Mouse (Mus musculus): Measurements from ENCODE around the gene Gm973. TPM values are rescaled to one million over a fixed set of nuclear protein-coding genes. Genes with fewer than 3 reads are reported as not detected.

The Gm973 gene
- polyA plus RNA-seq, 1 experiment from 2014 or later, result 4.4 TPM

- DNase-seq (ENCODE audit: low spot score) (peak; percentile 97), ATAC-seq (ENCODE audit: insufficient read depth, low FRiP score, low TSS enrichment) (peak; percentile 91)
- H3K4me1 ChIP-seq (ENCODE audit: control insufficient read depth, insufficient read depth, low read length), result peaks cover 14% of the 10 kb centered on the region
- H3K36me3 ChIP-seq (ENCODE audit: control insufficient read depth, insufficient read depth, low read length), result no peaks in the 10 kb centered on the region
- H3K27ac ChIP-seq (ENCODE audit: low read depth, low read length), result peak overlapping the region; percentile 84
- peak overlapping the region; percentile 80 for H3K4me3 ChIP-seq (ENCODE audit: low read depth, low read length)
- H3K27me3 ChIP-seq (ENCODE audit: control insufficient read depth, insufficient read depth, low read length), result no peaks in the 10 kb centered on the region
- H3K9me3 ChIP-seq (ENCODE audit: control insufficient read depth, low read length), result no peaks in the 10 kb centered on the region
- peak overlapping the region; percentile 77 for H3K9ac ChIP-seq (ENCODE audit: low read length)
- H3K4me2 ChIP-seq (ENCODE audit: low read depth), result peak overlapping the region; percentile 93
- WGBS, result under 1% methylated on average over 56 of the region's 57 CpGs
Measured at GRCm38 (mm10) chr1:59481456-59482291, 34.4 kb upstream of the Gm973 start.

DNA sequence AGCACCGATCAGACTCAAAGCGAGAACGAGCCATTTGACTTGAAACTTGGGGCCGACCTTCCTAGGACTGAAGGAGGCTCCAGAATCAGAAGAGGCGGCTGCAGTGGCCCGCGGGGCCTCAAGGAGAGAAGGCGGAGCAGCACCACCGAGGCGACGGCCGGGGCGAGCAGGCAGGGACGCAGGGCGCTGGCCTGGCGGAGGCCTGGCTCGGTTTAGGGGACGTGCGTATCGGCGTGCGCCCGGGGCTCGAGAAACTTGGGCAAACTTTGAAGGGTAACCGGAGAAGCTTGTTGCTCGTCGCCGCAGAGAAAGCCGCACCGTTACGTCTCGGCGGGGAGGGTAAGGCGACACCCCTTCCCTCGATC is 33.8 kb upstream of the Gm973 start, which contains the start of gene Fzd7:
Fzd7 (plus strand) TSS at position 94 of the 365 bp plus-strand sequence.
- H3K4me2 ChIP-seq (ENCODE audit: low read depth), result peak within 1 kb of the TSS; percentile 93
- peak within 1 kb of the TSS; percentile 80 for H3K4me3 ChIP-seq (ENCODE audit: low read depth, low read length)
- peaks cover 18% of the 10 kb centered on the region for H3K4me1 ChIP-seq (ENCODE audit: control insufficient read depth, insufficient read depth, low read length)
- peak within 1 kb of the TSS; percentile 84 for H3K27ac ChIP-seq (ENCODE audit: low read depth, low read length)
- 0% methylated on average over 35 of the region's 35 CpGs for WGBS
- H3K27me3 ChIP-seq (ENCODE audit: control insufficient read depth, insufficient read depth, low read length), result no peaks in the 10 kb centered on the region
- peak; percentile 15; the same call in 1 of the 2 replicates for ATAC-seq (ENCODE audit: insufficient read depth, low FRiP score, low TSS enrichment)
- no peak for DNase-seq (ENCODE audit: low spot score)
- H3K9me3 ChIP-seq (ENCODE audit: control insufficient read depth, low read length), result no peaks in the 10 kb centered on the region
- H3K36me3 ChIP-seq (ENCODE audit: control insufficient read depth, insufficient read depth, low read length), result no peaks in the 10 kb centered on the region
- peak within 1 kb of the TSS; percentile 77 for H3K9ac ChIP-seq (ENCODE audit: low read length)

GRCm38 (mm10) chr1:59482696-59483520 is 33.2 kb upstream of the Gm973 start:
- DNase-seq (ENCODE audit: low spot score) (peak; percentile 56), ATAC-seq (ENCODE audit: insufficient read depth, low FRiP score, low TSS enrichment) (no peak)
- Histone ChIP-seq H3K27me3 (ENCODE audit: control insufficient read depth, insufficient read depth, low read length) (no peaks in the 10 kb centered on the region), H3K4me3 (ENCODE audit: low read depth, low read length) (peak overlapping the region; percentile 80), H3K4me1 (ENCODE audit: control insufficient read depth, insufficient read depth, low read length) (peaks cover 22% of the 10 kb centered on the region), H3K9me3 (ENCODE audit: control insufficient read depth, low read length) (no peaks in the 10 kb centered on the region), H3K27ac (ENCODE audit: low read depth, low read length) (peak overlapping the region; percentile 84), H3K4me2 (ENCODE audit: low read depth) (peak overlapping the region; percentile 93), H3K9ac (ENCODE audit: low read length) (peak overlapping the region; percentile 77), H3K36me3 (ENCODE audit: control insufficient read depth, insufficient read depth, low read length) (no peaks in the 10 kb centered on the region)
- under 1% methylated on average over 87 of the region's 88 CpGs for WGBS

GRCm38 (mm10) chr1:59483521-59484245 is 32.4 kb upstream of the Gm973 start:
- H3K27me3 ChIP-seq (ENCODE audit: control insufficient read depth, insufficient read depth, low read length), result no peaks in the 10 kb centered on the region
- H3K9me3 ChIP-seq (ENCODE audit: control insufficient read depth, low read length), result no peaks in the 10 kb centered on the region
- H3K4me2 ChIP-seq (ENCODE audit: low read depth), result peak overlapping the region; percentile 93
- peak overlapping the region; percentile 77 for H3K9ac ChIP-seq (ENCODE audit: low read length)
- WGBS, result 3% methylated on average over 46 of the region's 46 CpGs
- peak overlapping the region; percentile 80 for H3K27ac ChIP-seq (ENCODE audit: low read depth, low read length)
- H3K4me1 ChIP-seq (ENCODE audit: control insufficient read depth, insufficient read depth, low read length), result peaks cover 24% of the 10 kb centered on the region
- ATAC-seq (ENCODE audit: insufficient read depth, low FRiP score, low TSS enrichment) (peak; percentile 54), DNase-seq (ENCODE audit: low spot score) (peak; percentile 88)
- H3K4me3 ChIP-seq (ENCODE audit: low read depth, low read length), result peak overlapping the region; percentile 80
- H3K36me3 ChIP-seq (ENCODE audit: control insufficient read depth, insufficient read depth, low read length), result no peaks in the 10 kb centered on the region

DNA sequence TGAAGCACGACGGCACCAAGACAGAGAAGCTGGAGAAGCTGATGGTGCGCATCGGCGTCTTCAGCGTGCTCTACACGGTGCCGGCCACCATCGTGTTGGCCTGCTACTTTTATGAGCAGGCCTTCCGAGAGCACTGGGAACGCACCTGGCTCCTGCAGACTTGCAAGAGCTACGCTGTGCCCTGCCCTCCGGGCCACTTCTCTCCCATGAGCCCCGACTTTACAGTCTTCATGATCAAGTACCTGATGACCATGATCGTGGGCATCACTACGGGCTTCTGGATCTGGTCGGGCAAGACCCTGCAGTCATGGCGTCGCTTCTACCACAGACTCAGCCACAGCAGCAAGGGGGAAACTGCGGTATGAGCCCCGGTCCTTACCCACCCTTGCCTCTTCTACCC is 31.8 kb upstream of the Gm973 start:
- H3K9ac ChIP-seq (ENCODE audit: low read length), result peak overlapping the region; percentile 77
- H3K4me1 ChIP-seq (ENCODE audit: control insufficient read depth, insufficient read depth, low read length), result peaks cover 24% of the 10 kb centered on the region
- peak overlapping the region; percentile 93 for H3K4me2 ChIP-seq (ENCODE audit: low read depth)
- no peak for DNase-seq (ENCODE audit: low spot score)
- 5% methylated on average over 21 of the region's 21 CpGs for WGBS
- H3K9me3 ChIP-seq (ENCODE audit: control insufficient read depth, low read length), result no peaks in the 10 kb centered on the region
- H3K4me3 ChIP-seq (ENCODE audit: low read depth, low read length), result peak overlapping the region; percentile 80
- no peak for ATAC-seq (ENCODE audit: insufficient read depth, low FRiP score, low TSS enrichment)
- no peaks in the 10 kb centered on the region for H3K27me3 ChIP-seq (ENCODE audit: control insufficient read depth, insufficient read depth, low read length)
- H3K36me3 ChIP-seq (ENCODE audit: control insufficient read depth, insufficient read depth, low read length), result no peaks in the 10 kb centered on the region
- H3K27ac ChIP-seq (ENCODE audit: low read depth, low read length), result peak overlapping the region; percentile 80

DNA sequence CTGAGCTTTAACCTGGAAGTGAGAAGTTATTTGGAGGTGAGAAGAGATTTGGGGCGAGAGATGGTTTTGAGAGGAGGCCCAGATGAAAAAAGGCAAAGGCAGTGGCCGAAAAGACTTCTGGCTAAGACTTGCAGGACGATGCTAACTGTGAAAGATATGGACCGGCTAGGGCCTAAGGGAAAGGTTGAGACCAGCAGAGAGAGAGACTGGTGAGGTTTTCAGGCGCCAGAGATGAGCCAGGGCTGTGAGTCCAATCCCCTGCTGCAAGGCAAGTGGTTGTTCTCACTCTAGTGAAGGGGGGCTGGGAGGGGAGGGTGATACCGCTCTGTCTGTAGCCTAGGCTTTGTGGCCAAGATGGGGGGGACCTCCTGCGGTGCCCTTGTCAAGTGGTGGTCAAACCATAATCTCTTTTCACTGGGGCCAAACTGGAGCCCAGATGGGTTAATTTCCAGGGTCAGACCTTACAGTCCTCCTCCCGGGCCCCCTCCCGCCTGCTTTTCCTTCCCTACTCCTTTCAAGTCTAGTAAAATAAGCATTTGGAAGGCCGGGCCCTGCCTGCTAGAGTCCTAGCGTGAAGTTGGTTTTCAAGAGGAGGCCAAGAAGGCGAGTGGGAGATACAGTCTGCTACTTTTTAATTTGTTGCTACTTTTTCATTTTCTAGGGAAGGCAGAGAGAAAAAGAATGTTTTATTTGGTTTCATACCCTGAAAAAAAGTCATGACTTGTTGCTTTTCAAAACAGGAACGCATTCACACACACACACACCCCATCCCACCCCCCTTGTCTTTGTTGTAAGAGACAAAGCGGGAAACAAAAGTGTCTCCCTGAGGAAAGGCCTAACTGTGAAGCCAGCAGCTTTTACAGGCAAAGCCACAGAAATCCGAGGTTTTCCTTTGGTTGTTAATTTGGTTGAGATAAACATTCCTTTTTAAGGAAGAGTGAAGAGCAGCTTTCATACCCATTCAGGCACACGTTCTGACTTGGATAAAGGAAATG is 31.0 kb upstream of the Gm973 start:
- H3K27me3 ChIP-seq (ENCODE audit: control insufficient read depth, insufficient read depth, low read length), result no peaks in the 10 kb centered on the region
- 1% methylated on average over 16 of the region's 16 CpGs for WGBS
- H3K9ac ChIP-seq (ENCODE audit: low read length), result peak overlapping the region; percentile 77
- peak overlapping the region; percentile 93 for H3K4me2 ChIP-seq (ENCODE audit: low read depth)
- H3K4me1 ChIP-seq (ENCODE audit: control insufficient read depth, insufficient read depth, low read length), result peaks cover 21% of the 10 kb centered on the region
- ATAC-seq (ENCODE audit: insufficient read depth, low FRiP score, low TSS enrichment), result 0 out of 2 replicates have a peak, but pooled peaks have one; percentile 11
- peak overlapping the region; percentile 80 for H3K4me3 ChIP-seq (ENCODE audit: low read depth, low read length)
- H3K9me3 ChIP-seq (ENCODE audit: control insufficient read depth, low read length), result no peaks in the 10 kb centered on the region
- H3K36me3 ChIP-seq (ENCODE audit: control insufficient read depth, insufficient read depth, low read length), result no peaks in the 10 kb centered on the region
- peak overlapping the region; percentile 80 for H3K27ac ChIP-seq (ENCODE audit: low read depth, low read length)
- peak; percentile 71 for DNase-seq (ENCODE audit: low spot score)

- DNase-seq (ENCODE audit: low spot score) (no peak), ATAC-seq (ENCODE audit: insufficient read depth, low FRiP score, low TSS enrichment) (no peak)
- no peaks in the 10 kb centered on the region for H3K9me3 ChIP-seq (ENCODE audit: control insufficient read depth, low read length)
- H3K4me1 ChIP-seq (ENCODE audit: control insufficient read depth, insufficient read depth, low read length), result peaks cover 17% of the 10 kb centered on the region
- H3K9ac ChIP-seq (ENCODE audit: low read length), result peak overlapping the region; percentile 77
- H3K27ac ChIP-seq (ENCODE audit: low read depth, low read length), result peak overlapping the region; percentile 80; the same call in 1 of the 2 replicates
- peak overlapping the region; percentile 80 for H3K4me3 ChIP-seq (ENCODE audit: low read depth, low read length)
- peak overlapping the region; percentile 93 for H3K4me2 ChIP-seq (ENCODE audit: low read depth)
- no peaks in the 10 kb centered on the region for H3K27me3 ChIP-seq (ENCODE audit: control insufficient read depth, insufficient read depth, low read length)
- H3K36me3 ChIP-seq (ENCODE audit: control insufficient read depth, insufficient read depth, low read length), result no peaks in the 10 kb centered on the region
- WGBS, result 36% methylated on average over 4 of the region's 4 CpGs
Measured at GRCm38 (mm10) chr1:59485803-59486202, 30.3 kb upstream of the Gm973 start.

Measured in neural tube, embryonic 11.5 days (tissue).